Mouse (Mus musculus) hindbrain, embryonic 13.5 days (tissue): Measurements from ENCODE around the gene Degs1. TPM values are rescaled to one million over a fixed set of nuclear protein-coding genes. Genes with fewer than 3 reads are reported as not detected.

Source experiments
- ATAC-seq: fragments of 200-750 bp; cut with Nextera tagmentation; 2 replicates; pipeline ENCODE4 v1.8.0; 2017; ENCODE audit warnings: moderate TSS enrichment; ENCODE audit not compliant: low FRiP score
- H3K27ac ChIP-seq: fragments of 300-500 bp; sonication (generic); 2 replicates; pipeline ENCODE4 v1.5.1; 2015; ENCODE audit warnings: inconsistent platforms, mild to moderate bottlenecking, moderate library complexity
- H3K27me3 ChIP-seq: fragments of 300-500 bp; sonication (generic); 2 replicates; pipeline ENCODE4 v1.6.1; 2015; ENCODE audit warnings: mild to moderate bottlenecking, inconsistent platforms
- H3K36me3 ChIP-seq: fragments of 300-500 bp; sonication (generic); 2 replicates; pipeline ENCODE4 v1.6.1; 2015; ENCODE audit warnings: mild to moderate bottlenecking, inconsistent platforms
- H3K4me1 ChIP-seq: fragments of 300-500 bp; sonication (generic); replicated peaks from 2 replicates; pipeline ENCODE4 v1.6.1; 2015; ENCODE audit warnings: inconsistent platforms
- H3K4me2 ChIP-seq: fragments of 300-500 bp; sonication (generic); 2 replicates; pipeline ENCODE4 v1.6.1; 2015; ENCODE audit warnings: inconsistent platforms, mild to moderate bottlenecking, moderate library complexity
- H3K4me3 ChIP-seq: fragments of 300-500 bp; sonication (generic); 2 replicates; pipeline ENCODE4 v1.5.1; 2015; ENCODE audit warnings: mild to moderate bottlenecking, inconsistent platforms
- H3K9ac ChIP-seq: fragments of 300-500 bp; sonication (generic); 2 replicates; pipeline ENCODE4 v1.6.1; 2015; ENCODE audit warnings: mild to moderate bottlenecking, inconsistent platforms
- H3K9me3 ChIP-seq: fragments of 300-500 bp; sonication (generic); 2 replicates; pipeline ENCODE4 v1.6.1; 2016; ENCODE audit warnings: inconsistent platforms
- WGBS: fragments of 180-500 bp; shearing (Covaris S2); methylation state at CpG from one replicate; pipeline ENCODE4 v1.1.7; 2015; 5-methylcytosine and 5-hydroxymethylcytosine counted together
- polyA plus RNA-seq: library from polyadenylated mRNA; unstranded; fragments of >200 nt; fragmentation: Nextera tagmentation; extraction: Ambion mirVana; gene quantifications from 2 replicates; pipeline ENCODE4 v1.2.1, GENCODE M21; 2015

Gene Degs1
- polyA plus RNA-seq, 1 experiment from 2014 or later: 76.2 TPM

- Histone ChIP-seq H3K36me3 (peaks cover 45% of the 10 kb centered on the region), H3K27ac (no peak overlapping the region), H3K4me3 (no peak overlapping the region), H3K4me2 (no peak overlapping the region), H3K27me3 (no peaks in the 10 kb centered on the region; the same call in 1 of the 2 replicates), H3K9me3 (no peaks in the 10 kb centered on the region), H3K9ac (no peak overlapping the region), H3K4me1 (peaks cover 21% of the 10 kb centered on the region)
- 96% methylated on average over 4 of the region's 4 CpGs for WGBS
- no peak for ATAC-seq
Measured at GRCm38 (mm10) chr1:182279436-182279835, 3.2 kb downstream of the Degs1 start.

DNA sequence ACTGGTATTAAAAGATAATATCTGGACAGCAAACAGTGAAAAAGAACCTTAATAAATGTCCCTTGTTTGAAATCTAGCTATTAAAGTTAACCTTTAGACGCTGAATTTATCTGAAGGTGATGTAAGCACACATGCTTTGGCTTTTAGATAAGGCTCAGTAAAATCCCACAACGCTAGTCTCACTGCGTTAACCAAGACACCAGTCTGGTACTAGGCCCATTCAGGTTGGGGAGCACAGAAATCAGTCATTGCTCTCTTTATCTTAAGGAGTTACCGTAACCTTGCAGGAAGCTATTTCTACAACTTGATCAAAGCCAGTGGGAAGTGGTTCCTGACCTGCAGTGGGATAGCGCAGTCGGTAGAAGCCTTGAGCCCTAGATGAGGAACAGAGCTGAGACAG lies 7.5 kb downstream of the Degs1 start:
- peaks cover 2% of the 10 kb centered on the region for H3K4me1 ChIP-seq
- 96% methylated on average over 6 of the region's 6 CpGs for WGBS
- H3K27ac ChIP-seq: no peak overlapping the region
- H3K36me3 ChIP-seq: peaks cover 64% of the 10 kb centered on the region
- H3K27me3 ChIP-seq: no peaks in the 10 kb centered on the region
- no peak overlapping the region for H3K9ac ChIP-seq
- H3K4me2 ChIP-seq: no peak overlapping the region
- no peak overlapping the region for H3K4me3 ChIP-seq
- H3K9me3 ChIP-seq: no peaks in the 10 kb centered on the region
- ATAC-seq: no peak

- Histone ChIP-seq H3K4me3 (no peak overlapping the region), H3K4me1 (peaks cover 4% of the 10 kb centered on the region; the same call in 1 of the 2 replicates), H3K36me3 (peaks cover 38% of the 10 kb centered on the region), H3K9ac (no peak overlapping the region), H3K27me3 (no peaks in the 10 kb centered on the region), H3K4me2 (no peak overlapping the region), H3K9me3 (no peaks in the 10 kb centered on the region), H3K27ac (no peak overlapping the region)
- ATAC-seq: no peak
- 85% methylated on average over 5 of the region's 5 CpGs for WGBS
Measured at GRCm38 (mm10) chr1:182271632-182272031, 11.0 kb downstream of the Degs1 start.

GRCm38 (mm10) chr1:182271130-182271529 lies 11.5 kb downstream of the Degs1 start:
- no peak overlapping the region for H3K27ac ChIP-seq
- H3K4me1 ChIP-seq: peaks cover 4% of the 10 kb centered on the region; the same call in 1 of the 2 replicates
- H3K4me2 ChIP-seq: no peak overlapping the region
- H3K36me3 ChIP-seq: peaks cover 34% of the 10 kb centered on the region
- WGBS: 87% methylated on average over 5 of the region's 5 CpGs
- H3K9me3 ChIP-seq: no peaks in the 10 kb centered on the region
- H3K27me3 ChIP-seq: no peaks in the 10 kb centered on the region
- no peak overlapping the region for H3K9ac ChIP-seq
- no peak for ATAC-seq
- no peak overlapping the region for H3K4me3 ChIP-seq

- H3K9me3 ChIP-seq: no peaks in the 10 kb centered on the region
- no peak overlapping the region for H3K4me2 ChIP-seq
- H3K27ac ChIP-seq: no peak overlapping the region
- H3K9ac ChIP-seq: no peak overlapping the region
- peaks cover 11% of the 10 kb centered on the region; the same call in 1 of the 2 replicates for H3K36me3 ChIP-seq
- H3K4me3 ChIP-seq: no peak overlapping the region
- H3K27me3 ChIP-seq: no peaks in the 10 kb centered on the region
- peaks cover 4% of the 10 kb centered on the region; the same call in 1 of the 2 replicates for H3K4me1 ChIP-seq
- no peak for ATAC-seq
- 46% methylated on average over 4 of the region's 4 CpGs for WGBS
Measured at GRCm38 (mm10) chr1:182268317-182268716, 14.3 kb downstream of the Degs1 start.

GRCm38 (mm10) chr1:182266028-182266525 lies 16.5 kb downstream of the Degs1 start:
- Histone ChIP-seq H3K4me2 (no peak overlapping the region), H3K9ac (no peak overlapping the region), H3K27me3 (no peaks in the 10 kb centered on the region), H3K9me3 (no peaks in the 10 kb centered on the region), H3K36me3 (no peaks in the 10 kb centered on the region), H3K27ac (no peak overlapping the region), H3K4me3 (no peak overlapping the region), H3K4me1 (peaks cover 4% of the 10 kb centered on the region; the same call in 1 of the 2 replicates)
- 91% methylated on average over 11 of the region's 11 CpGs for WGBS
- ATAC-seq: no peak

DNA sequence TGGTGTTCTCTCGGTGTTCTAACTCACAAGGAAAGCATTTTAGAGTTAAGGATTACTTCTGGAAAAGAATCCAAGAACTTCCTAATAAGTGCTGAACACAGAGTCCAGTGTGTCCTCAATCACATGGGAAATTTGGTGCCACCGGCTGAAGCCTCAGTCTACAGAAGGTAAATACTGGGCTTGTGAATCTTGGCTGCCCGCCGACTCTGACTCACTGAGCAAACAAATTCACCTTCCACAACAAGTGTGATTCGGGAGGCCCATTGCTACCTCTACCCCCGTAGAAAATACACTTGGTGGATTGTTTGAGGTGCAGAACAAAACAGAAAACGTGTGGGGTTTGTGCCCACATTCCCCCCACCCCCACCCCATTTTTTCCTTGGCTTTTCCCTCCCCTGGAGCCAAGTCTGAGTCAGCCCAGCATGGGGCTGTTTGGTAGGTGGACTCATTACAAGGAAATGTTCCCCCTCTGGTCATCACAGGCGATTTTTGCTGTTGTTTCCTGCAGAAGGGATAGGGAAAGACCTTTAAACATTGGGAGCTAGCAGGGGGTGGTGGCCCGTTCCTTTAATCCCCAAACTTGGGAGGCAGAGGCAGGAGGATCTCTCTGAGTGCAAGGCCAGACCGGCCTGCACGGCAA lies 26.4 kb downstream of the Degs1 start:
- H3K4me3 ChIP-seq: no peak overlapping the region
- no peaks in the 10 kb centered on the region for H3K4me1 ChIP-seq
- no peak for ATAC-seq
- H3K9ac ChIP-seq: no peak overlapping the region
- no peak overlapping the region for H3K27ac ChIP-seq
- no peaks in the 10 kb centered on the region for H3K27me3 ChIP-seq
- no peaks in the 10 kb centered on the region for H3K9me3 ChIP-seq
- H3K36me3 ChIP-seq: no peaks in the 10 kb centered on the region
- 88% methylated on average over 11 of the region's 11 CpGs for WGBS
- no peak overlapping the region for H3K4me2 ChIP-seq

DNA sequence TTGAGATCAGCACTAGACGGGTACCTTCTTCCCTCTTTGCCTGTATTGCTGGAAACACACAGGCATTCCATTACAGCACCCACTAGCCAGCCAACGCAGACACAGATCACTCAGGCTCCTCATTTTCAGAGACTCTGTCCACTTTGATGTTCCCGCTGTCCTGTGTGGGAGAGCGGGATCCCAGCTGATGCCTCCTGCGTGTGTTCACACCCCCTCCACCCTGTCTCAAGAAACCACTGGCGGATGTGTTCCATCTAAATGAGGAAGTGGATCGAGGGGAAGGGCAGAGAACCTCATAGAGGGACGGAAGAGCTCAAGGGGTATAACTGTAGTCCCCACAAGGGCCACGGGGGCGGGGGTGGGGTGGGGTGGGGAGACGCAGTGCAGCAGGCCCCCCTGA lies 27.6 kb downstream of the Degs1 start:
- no peaks in the 10 kb centered on the region for H3K4me1 ChIP-seq
- 89% methylated on average over 11 of the region's 11 CpGs for WGBS
- no peaks in the 10 kb centered on the region for H3K9me3 ChIP-seq
- no peak overlapping the region for H3K9ac ChIP-seq
- H3K4me2 ChIP-seq: no peak overlapping the region
- no peak for ATAC-seq
- H3K27ac ChIP-seq: no peak overlapping the region
- no peaks in the 10 kb centered on the region for H3K27me3 ChIP-seq
- no peaks in the 10 kb centered on the region for H3K36me3 ChIP-seq
- no peak overlapping the region for H3K4me3 ChIP-seq

DNA sequence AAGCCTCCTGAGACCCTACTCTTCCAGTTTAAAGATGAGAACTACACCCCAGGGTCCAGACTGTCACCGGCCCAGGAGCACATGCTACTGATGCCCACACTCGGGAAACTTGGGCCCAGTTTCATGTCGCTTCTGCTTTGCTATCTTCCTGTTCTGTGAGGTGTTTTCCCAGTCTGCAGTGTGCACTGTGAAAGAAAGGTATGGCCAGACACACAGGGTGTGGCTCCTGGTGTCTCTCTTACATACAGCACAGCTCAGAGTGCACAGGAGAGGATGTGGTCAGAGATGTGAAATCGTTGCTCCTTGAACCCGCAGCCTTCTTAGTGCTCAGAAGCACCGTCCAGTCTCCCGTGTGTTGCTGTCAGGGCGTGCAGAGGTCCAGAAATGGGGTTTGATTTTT lies 28.0 kb downstream of the Degs1 start:
- Histone ChIP-seq H3K4me3 (no peak overlapping the region), H3K27me3 (no peaks in the 10 kb centered on the region), H3K4me1 (no peaks in the 10 kb centered on the region), H3K9ac (no peak overlapping the region), H3K27ac (no peak overlapping the region), H3K9me3 (no peaks in the 10 kb centered on the region), H3K36me3 (no peaks in the 10 kb centered on the region), H3K4me2 (no peak overlapping the region)
- 92% methylated on average over 8 of the region's 8 CpGs for WGBS
- no peak for ATAC-seq

- no peak overlapping the region for H3K27ac ChIP-seq
- 93% methylated on average over 12 of the region's 12 CpGs for WGBS
- H3K9me3 ChIP-seq: no peaks in the 10 kb centered on the region
- H3K4me2 ChIP-seq: no peak overlapping the region
- no peaks in the 10 kb centered on the region for H3K27me3 ChIP-seq
- no peak overlapping the region for H3K9ac ChIP-seq
- H3K36me3 ChIP-seq: no peaks in the 10 kb centered on the region
- no peak overlapping the region for H3K4me3 ChIP-seq
- no peak for ATAC-seq
- H3K4me1 ChIP-seq: no peaks in the 10 kb centered on the region
Measured at GRCm38 (mm10) chr1:182253756-182254534, 28.7 kb downstream of the Degs1 start.

DNA sequence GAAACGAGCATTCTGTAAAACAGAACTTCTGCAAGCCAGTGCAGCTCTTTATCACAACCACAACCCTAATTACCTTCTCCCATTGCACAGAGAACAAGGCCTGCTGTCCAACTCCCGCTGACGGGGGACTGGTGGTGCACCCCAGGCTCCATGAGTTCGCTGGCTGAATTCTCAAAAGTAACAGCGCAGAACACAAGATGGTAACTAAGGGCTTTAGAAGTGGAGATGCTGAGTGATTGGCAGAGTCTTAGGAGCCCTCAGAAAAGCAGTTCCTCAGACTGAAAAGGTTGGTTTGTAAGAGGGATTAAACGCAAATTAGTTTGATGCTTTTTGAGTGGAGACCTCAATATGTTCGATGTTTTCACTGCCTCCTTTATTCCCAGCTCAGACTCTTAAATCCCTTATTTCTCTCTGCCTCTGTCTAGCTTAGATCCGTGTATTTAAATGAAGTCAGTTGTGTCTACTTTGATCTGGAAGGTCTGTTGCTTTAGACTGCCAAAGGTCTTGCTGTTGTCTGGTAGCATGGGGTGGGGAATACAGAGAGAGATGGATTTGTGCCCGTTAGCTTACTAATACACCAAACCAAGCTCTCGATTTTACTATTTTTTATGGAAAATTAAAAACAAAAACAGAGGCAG lies 30.0 kb downstream of the Degs1 start:
- Histone ChIP-seq H3K9ac (no peak overlapping the region), H3K4me1 (no peaks in the 10 kb centered on the region), H3K27ac (no peak overlapping the region), H3K27me3 (no peaks in the 10 kb centered on the region), H3K4me2 (no peak overlapping the region), H3K36me3 (no peaks in the 10 kb centered on the region), H3K9me3 (no peaks in the 10 kb centered on the region), H3K4me3 (no peak overlapping the region)
- 77% methylated on average over 10 of the region's 10 CpGs for WGBS
- no peak for ATAC-seq

DNA sequence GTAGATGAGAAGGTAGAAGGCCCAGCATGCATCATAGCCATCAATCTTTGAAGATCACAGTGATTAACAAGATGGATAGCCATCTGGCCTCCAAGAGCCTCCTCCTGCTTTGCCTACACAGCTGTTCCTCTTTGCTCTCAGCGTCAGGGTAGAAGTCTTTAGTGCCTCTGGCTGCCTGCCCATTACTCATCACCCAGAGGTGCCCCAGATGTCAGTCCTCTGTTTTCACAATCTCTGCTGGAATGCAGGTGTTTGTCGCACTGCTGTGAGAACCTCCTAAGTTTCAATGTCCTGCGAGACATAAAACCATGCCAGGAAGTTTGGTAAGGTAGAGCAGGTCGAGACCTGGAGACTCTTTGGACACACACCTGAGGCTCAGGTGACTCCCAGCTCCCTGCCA lies 31.9 kb downstream of the Degs1 start:
- H3K27me3 ChIP-seq: no peaks in the 10 kb centered on the region
- no peaks in the 10 kb centered on the region for H3K36me3 ChIP-seq
- H3K4me1 ChIP-seq: no peaks in the 10 kb centered on the region
- no peak overlapping the region for H3K27ac ChIP-seq
- ATAC-seq: no peak
- H3K9me3 ChIP-seq: no peaks in the 10 kb centered on the region
- no peak overlapping the region for H3K4me2 ChIP-seq
- no peak overlapping the region for H3K4me3 ChIP-seq
- WGBS: 64% methylated on average over 4 of the region's 4 CpGs
- no peak overlapping the region for H3K9ac ChIP-seq
